Mouse (Mus musculus): ENCODE measurements around the gene Sox5.

DNA sequence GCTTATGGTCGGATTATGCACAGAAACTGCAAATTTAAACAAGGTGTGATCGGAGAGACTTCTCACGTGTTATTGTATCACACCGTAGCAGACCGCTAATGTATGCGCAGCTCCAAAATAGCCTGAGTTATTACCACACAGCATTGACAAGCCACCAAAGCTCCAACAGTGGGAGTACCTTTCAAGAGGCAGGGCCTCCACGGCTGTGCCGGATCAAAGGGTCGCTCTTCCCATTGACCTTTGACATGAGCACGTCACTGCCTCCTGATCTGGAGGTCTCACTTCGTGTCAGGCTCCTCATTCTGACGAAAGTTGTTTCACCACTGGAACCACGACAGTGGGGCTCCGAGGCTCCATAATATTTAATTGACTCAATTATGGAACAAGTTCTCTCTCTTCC lies 24.4 kb downstream of the Sox5 start:
- TF ChIP-seq EP300 (IDR thresholded peaks at IDR 0.05; ENCODE audit: insufficient read depth, low read depth, low read length): no peak
- TF ChIP-seq POLR2A (IDR thresholded peaks at IDR 0.05; ENCODE audit: insufficient read depth, low read depth, low read length): no peak
- no peak for TF ChIP-seq CTCF (IDR thresholded peaks at IDR 0.05)

All from heart, adult 2 months (tissue).